Mouse (Mus musculus) stomach, postnatal 0 days (tissue): ENCODE measurements at regions not wholly inside any gene's neighbourhood (a gene's known extent, or its start where the extent isn't known, plus 50 kb on each side); places are given as distances from the start of the nearest gene placed in this dataset. TPM values are rescaled to one million over a fixed set of nuclear protein-coding genes. Genes with fewer than 3 reads are reported as not detected.

Experiments used
- ATAC-seq: fragments of 200-750 bp; cut with Nextera tagmentation; 2 replicates; pipeline ENCODE4 v1.8.0; 2017; ENCODE audit not compliant: low FRiP score, low TSS enrichment
- DNase-seq: peaks from one replicate; pipeline ENCODE4 v3.0.0-alpha.2; 2016; ENCODE audit warnings: low spot score
- H3K27ac ChIP-seq: fragments of 300-500 bp; sonication (generic); replicated peaks from 2 replicates; pipeline ENCODE4 v1.5.1; 2014; ENCODE audit warnings: mild to moderate bottlenecking, control low read depth
- H3K27me3 ChIP-seq: fragments of 300-500 bp; sonication (generic); 2 replicates; pipeline ENCODE4 v1.6.1; 2014; ENCODE audit warnings: low read length; ENCODE audit not compliant: control insufficient read depth, insufficient read depth
- H3K36me3 ChIP-seq: fragments of 300-500 bp; sonication (generic); 2 replicates; pipeline ENCODE4 v1.6.1; 2014; ENCODE audit warnings: low read length, mixed read lengths; ENCODE audit not compliant: control insufficient read depth, insufficient read depth
- H3K4me1 ChIP-seq: fragments of 300-500 bp; sonication (generic); replicated peaks from 2 replicates; pipeline ENCODE4 v1.6.1; 2014; ENCODE audit warnings: antibody characterized with exemption; ENCODE audit not compliant: control insufficient read depth, insufficient read depth
- H3K4me2 ChIP-seq: fragments of 300-500 bp; sonication (generic); replicated peaks from 2 replicates; pipeline ENCODE4 v1.6.1; 2014; ENCODE audit warnings: low read depth, mild to moderate bottlenecking, control low read depth, moderate library complexity
- H3K4me3 ChIP-seq: fragments of 300-500 bp; sonication (generic); 2 replicates; pipeline ENCODE4 v1.5.1; 2014; ENCODE audit warnings: low read depth, low read length, control low read depth
- H3K9ac ChIP-seq: fragments of 300-500 bp; sonication (generic); 2 replicates; pipeline ENCODE4 v1.6.1; 2014; ENCODE audit warnings: mild to moderate bottlenecking, low read length, control low read depth, mixed read lengths
- H3K9me3 ChIP-seq: fragments of 300-500 bp; sonication (generic); 2 replicates; pipeline ENCODE4 v1.6.1; 2016; ENCODE audit warnings: low read length; ENCODE audit not compliant: control insufficient read depth
- CTCF ChIP-seq: IDR thresholded peaks from 2 replicates; pipeline ENCODE4 v1.5.1; 2016; ENCODE audit warnings: antibody characterized with exemption, low read depth, mild to moderate bottlenecking, moderate library complexity
- EP300 ChIP-seq: optimal IDR thresholded peaks from 2 replicates; pipeline ENCODE3; 2016; ENCODE audit warnings: antibody characterized with exemption
- WGBS: fragments of 180-500 bp; shearing (Covaris S2); extraction: QIAGEN DNeasy Blood & Tissue Kit; methylation state at CpG from one replicate; pipeline ENCODE4 v1.1.7; 2014; 5-methylcytosine and 5-hydroxymethylcytosine counted together
- microRNA-seq: library from miRNA; unstranded; fragments of <30 nt; microRNA quantifications from one replicate; pipeline ENCODE4, GENCODE M21; 2016

DNA sequence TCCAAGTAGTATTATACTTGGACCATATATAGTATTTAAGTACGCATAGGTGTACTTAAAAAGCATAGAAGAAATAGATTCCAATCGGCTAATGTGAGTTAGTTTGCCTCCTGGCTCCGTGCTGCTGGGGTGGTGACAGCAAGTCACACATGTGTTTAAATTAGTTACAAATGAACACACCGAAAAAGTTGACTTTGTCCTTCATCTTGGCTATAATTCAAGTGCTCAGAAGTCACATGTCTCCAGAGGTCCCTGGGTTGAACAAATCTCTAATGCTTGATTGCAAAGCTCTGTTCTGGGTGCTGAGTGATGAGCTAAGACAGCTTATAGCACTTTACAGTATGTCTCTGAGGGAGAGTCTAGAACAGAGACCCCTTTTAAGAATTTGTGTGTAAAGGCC lies 121.7 kb downstream of the Ndfip2 start:
- Histone ChIP-seq H3K9ac (no peak overlapping the region), H3K36me3 (no peaks in the 10 kb centered on the region), H3K4me3 (no peak overlapping the region), H3K27me3 (no peaks in the 10 kb centered on the region), H3K27ac (no peak overlapping the region), H3K4me1 (peaks cover 3% of the 10 kb centered on the region; the same call in 1 of the 2 replicates), H3K4me2 (no peak overlapping the region), H3K9me3 (no peaks in the 10 kb centered on the region)
- no peak for TF ChIP-seq CTCF
- no peak for TF ChIP-seq EP300
- DNase-seq (no peak), ATAC-seq (no peak)
- 59% methylated on average over 4 of the region's 4 CpGs for WGBS

DNA sequence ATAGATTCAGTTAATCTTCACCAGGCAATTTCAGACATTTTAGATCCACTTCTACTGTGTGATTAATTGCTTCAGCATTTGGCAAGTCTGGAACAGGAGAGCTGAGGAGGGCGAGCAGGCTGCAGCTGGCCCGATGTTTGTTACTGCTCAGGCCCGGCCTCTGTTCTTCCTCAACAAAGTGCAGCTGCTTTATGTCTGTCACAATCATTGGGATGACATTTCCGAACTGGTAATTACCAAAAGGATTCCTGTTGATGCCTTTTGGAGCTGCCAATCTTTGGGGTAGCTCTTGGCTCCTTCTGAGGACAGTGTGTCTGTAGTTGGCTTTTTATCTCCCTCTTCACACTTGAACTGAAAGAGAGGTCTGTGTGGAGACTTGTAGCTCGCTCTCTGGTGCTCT lies 119.4 kb downstream of the Ndfip2 start:
- Histone ChIP-seq H3K9ac (no peak overlapping the region), H3K9me3 (no peaks in the 10 kb centered on the region), H3K4me3 (no peak overlapping the region), H3K36me3 (no peaks in the 10 kb centered on the region), H3K4me2 (no peak overlapping the region), H3K27me3 (no peaks in the 10 kb centered on the region), H3K27ac (no peak overlapping the region), H3K4me1 (peaks cover 3% of the 10 kb centered on the region; the same call in 1 of the 2 replicates)
- TF ChIP-seq CTCF (no peak), EP300 (no peak)
- no peak for ATAC-seq
- DNase-seq, result no peak
- WGBS, result 17% methylated on average over 5 of the region's 5 CpGs

DNA sequence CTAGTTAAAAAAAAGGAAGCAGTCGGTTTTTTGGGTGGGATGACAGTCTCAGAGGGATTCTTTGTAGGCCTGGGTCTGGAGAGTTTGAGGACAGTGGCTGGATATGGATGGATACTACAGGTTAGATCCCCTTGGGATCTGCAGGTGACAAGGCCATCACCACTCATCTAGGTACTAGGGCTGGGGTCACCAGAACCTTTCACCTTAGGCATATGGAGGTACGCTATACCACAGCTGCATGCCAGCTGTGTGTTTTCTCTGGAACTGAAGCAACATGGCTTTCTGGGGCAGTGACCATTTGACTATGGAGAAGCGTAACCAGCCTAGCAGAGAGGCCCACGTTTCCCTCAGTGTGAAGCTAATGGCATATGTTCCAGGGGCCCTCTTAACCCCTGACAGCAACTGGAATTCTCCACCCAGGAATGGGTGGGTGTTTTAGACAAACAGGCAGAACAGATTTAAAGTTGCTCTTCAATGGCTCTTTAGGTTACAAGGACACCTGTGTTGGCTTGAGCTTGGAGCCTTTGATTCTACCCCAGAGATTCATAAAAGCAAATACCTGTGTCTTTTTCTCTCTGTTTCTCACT lies 118.8 kb downstream of the Ndfip2 start:
- H3K27me3 ChIP-seq, result no peaks in the 10 kb centered on the region
- H3K4me3 ChIP-seq, result no peak overlapping the region
- WGBS, result 57% methylated on average over 4 of the region's 4 CpGs
- DNase-seq, result no peak
- peaks cover 3% of the 10 kb centered on the region; the same call in 1 of the 2 replicates for H3K4me1 ChIP-seq
- no peak for TF ChIP-seq CTCF
- H3K36me3 ChIP-seq, result no peaks in the 10 kb centered on the region
- no peak overlapping the region for H3K27ac ChIP-seq
- ATAC-seq, result no peak
- no peaks in the 10 kb centered on the region for H3K9me3 ChIP-seq
- H3K9ac ChIP-seq, result no peak overlapping the region
- H3K4me2 ChIP-seq, result no peak overlapping the region

DNA sequence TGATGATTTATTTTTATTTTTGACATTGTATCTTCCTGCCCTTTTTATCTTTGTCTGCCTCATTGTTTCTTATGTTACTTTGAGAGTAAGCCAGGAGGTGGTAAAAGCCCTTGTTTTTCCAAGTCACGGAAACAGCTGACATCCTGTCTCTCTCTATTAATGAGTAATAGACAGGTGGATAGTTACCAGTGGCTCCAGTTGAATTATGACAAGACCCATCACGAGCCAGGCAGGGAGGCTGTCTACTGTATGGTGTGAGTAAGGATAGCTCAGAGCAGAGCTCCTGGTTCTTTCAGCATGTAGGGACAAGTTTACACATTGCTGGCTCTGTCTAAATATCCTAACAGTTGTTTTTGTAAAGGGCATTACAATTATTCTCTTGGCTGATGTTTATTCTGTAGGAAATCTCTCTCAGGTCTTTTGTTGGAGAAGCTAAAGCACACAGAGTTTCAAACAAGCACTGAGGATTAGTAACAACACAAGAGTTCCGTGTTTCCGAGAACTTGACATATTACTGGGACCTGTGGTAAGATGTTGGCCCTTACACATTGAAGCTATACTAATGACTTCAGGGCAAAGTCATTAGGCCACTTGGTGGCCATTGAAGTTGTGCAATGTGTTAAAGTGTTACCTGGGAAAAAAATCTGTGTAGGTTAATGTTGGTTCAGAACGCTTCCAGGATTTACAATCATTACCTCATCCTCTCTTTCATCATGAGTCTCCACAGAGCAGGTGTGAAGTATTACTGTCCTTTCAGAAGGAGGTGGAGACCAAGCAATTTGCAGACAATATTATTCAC lies 111.5 kb downstream of the Ndfip2 start:
- H3K4me2 ChIP-seq, result no peak overlapping the region
- DNase-seq (no peak), ATAC-seq (no peak)
- no peaks in the 10 kb centered on the region for H3K9me3 ChIP-seq
- no peaks in the 10 kb centered on the region for H3K36me3 ChIP-seq
- TF ChIP-seq CTCF, result no peak
- H3K9ac ChIP-seq, result no peak overlapping the region
- 46% methylated on average over 5 of the region's 5 CpGs for WGBS
- no peaks in the 10 kb centered on the region for H3K4me1 ChIP-seq
- no peak overlapping the region for H3K4me3 ChIP-seq
- no peaks in the 10 kb centered on the region for H3K27me3 ChIP-seq
- no peak overlapping the region for H3K27ac ChIP-seq

DNA sequence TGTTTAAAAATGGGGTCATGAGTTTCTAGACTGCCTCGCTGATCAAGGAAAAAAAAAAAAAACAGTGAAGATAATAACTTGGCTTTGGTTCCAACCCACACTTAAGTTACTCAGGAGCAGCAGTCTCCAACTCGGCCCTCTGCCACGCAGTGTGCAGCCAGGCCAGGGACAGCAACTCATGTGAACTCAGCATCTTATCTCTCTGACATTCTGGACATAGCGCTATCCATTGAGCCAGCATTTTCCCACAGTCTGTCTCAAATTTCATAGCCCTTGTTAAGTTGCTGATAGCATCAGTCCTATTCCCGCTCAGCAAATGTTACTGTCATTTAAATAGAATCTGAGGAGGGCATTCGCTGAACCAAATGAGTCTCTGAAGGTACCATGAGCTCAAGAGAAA lies 102.2 kb downstream of the Ndfip2 start:
- no peak overlapping the region for H3K4me3 ChIP-seq
- TF ChIP-seq EP300 (no peak), CTCF (no peak)
- DNase-seq (no peak), ATAC-seq (no peak)
- H3K4me2 ChIP-seq, result no peak overlapping the region
- H3K9ac ChIP-seq, result no peak overlapping the region
- H3K27me3 ChIP-seq, result no peaks in the 10 kb centered on the region
- no peaks in the 10 kb centered on the region for H3K9me3 ChIP-seq
- no peaks in the 10 kb centered on the region for H3K4me1 ChIP-seq
- no peak overlapping the region for H3K27ac ChIP-seq
- WGBS, result 60% methylated on average over 6 of the region's 6 CpGs
- H3K36me3 ChIP-seq, result no peaks in the 10 kb centered on the region

DNA sequence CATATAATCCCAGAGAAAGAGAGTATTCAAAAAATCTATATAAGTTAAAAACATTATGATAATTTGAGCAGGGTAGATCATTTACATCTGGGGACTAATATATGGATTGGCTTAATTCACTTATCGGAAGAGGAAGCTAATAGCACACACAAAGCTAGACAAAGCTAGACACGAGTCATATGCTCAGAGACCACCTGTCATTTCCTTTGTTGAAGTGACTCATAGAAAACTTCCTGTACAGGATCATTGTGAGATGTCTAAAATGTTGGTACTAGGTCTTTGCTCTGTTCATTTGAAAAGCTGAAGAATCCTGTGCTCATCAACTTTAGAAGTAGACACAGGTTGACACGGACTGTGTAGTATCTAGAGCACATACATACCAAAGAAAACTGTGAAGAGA lies 101.5 kb downstream of the Ndfip2 start:
- Histone ChIP-seq H3K27ac (no peak overlapping the region), H3K4me2 (no peak overlapping the region), H3K4me1 (no peaks in the 10 kb centered on the region), H3K27me3 (no peaks in the 10 kb centered on the region), H3K4me3 (no peak overlapping the region), H3K9ac (no peak overlapping the region), H3K9me3 (no peaks in the 10 kb centered on the region), H3K36me3 (no peaks in the 10 kb centered on the region)
- DNase-seq (no peak), ATAC-seq (no peak)
- TF ChIP-seq EP300 (no peak), CTCF (no peak)
- 72% methylated on average over 3 of the region's 3 CpGs for WGBS

Small RNA genes lying in the stretch of these regions (microRNA-seq; reads per million reads assigned to microRNA genes)
- gene Gm22406, result not detected
- not detected for gene Mir6390
